Mouse (Mus musculus): ENCODE results near the gene 2810408A11Rik.

2810408A11Rik gene

GRCm38 (mm10) chr11:69900471-69901405 is at the start of gene 2810408A11Rik, which contains the start of gene Neurl4:
TSS of gene 2810408A11Rik (minus strand) at chr11:69900987.
TSS of gene Neurl4 (plus strand) at chr11:69901072.
- peak; percentile 93 to 95 for DNase-seq

GRCm38 (mm10) chr11:69948763-69949150 is 48.0 kb upstream of the 2810408A11Rik start:
- peak; percentile 86 to 94 for DNase-seq

GRCm38 (mm10) chr11:69948066-69948762 is 47.4 kb upstream of the 2810408A11Rik start, which contains the start of gene Slc2a4:
TSS of gene Slc2a4 (minus strand) at chr11:69948188.
- peak; percentile 90 to 92 for DNase-seq

- DNase-seq, result peak; percentile 51 to 60
These were observed 46.7 kb upstream of the 2810408A11Rik start for GRCm38 (mm10) chr11:69947337-69948065.

- DNase-seq, result no peak
These were observed 45.5 kb upstream of the 2810408A11Rik start for GRCm38 (mm10) chr11:69945997-69946891.

- no peak for DNase-seq
These were observed 44.4 kb upstream of the 2810408A11Rik start for GRCm38 (mm10) chr11:69945216-69945615.

- no peak for DNase-seq
These were observed 40.2 kb upstream of the 2810408A11Rik start for GRCm38 (mm10) chr11:69940962-69941361.

GRCm38 (mm10) chr11:69939731-69940130 is 38.9 kb upstream of the 2810408A11Rik start:
- DNase-seq, result no peak

- DNase-seq, result no peak
These were observed 38.4 kb upstream of the 2810408A11Rik start for GRCm38 (mm10) chr11:69939181-69939580.

- no peak for DNase-seq
These were observed 37.7 kb upstream of the 2810408A11Rik start for GRCm38 (mm10) chr11:69938401-69938979.

GRCm38 (mm10) chr11:69937834-69938233 is 37.0 kb upstream of the 2810408A11Rik start:
- peak in 1 of 2 experiments; percentile 50 for DNase-seq

- peak in 1 of 2 experiments; percentile 53 for DNase-seq
These were observed 36.6 kb upstream of the 2810408A11Rik start for GRCm38 (mm10) chr11:69937385-69937784.

- DNase-seq, result peak; percentile 49 to 71
These were observed 36.0 kb upstream of the 2810408A11Rik start for GRCm38 (mm10) chr11:69936714-69937347.

GRCm38 (mm10) chr11:69936156-69936555 is 35.4 kb upstream of the 2810408A11Rik start:
- DNase-seq, result peak; percentile 43 to 53

- peak; percentile 88 to 90 for DNase-seq
These were observed 34.5 kb upstream of the 2810408A11Rik start, which contains the start of gene Ybx2 for GRCm38 (mm10) chr11:69935137-69935879. TSS of gene Ybx2 (plus strand) at chr11:69935796.

GRCm38 (mm10) chr11:69934681-69935080 is 33.9 kb upstream of the 2810408A11Rik start:
- no peak for DNase-seq

GRCm38 (mm10) chr11:69934169-69934568 is 33.4 kb upstream of the 2810408A11Rik start:
- peak; percentile 81 to 91 for DNase-seq

GRCm38 (mm10) chr11:69933066-69933465 is 32.3 kb upstream of the 2810408A11Rik start:
- DNase-seq, result no peak

GRCm38 (mm10) chr11:69932254-69932653 is 31.5 kb upstream of the 2810408A11Rik start:
- DNase-seq, result no peak

GRCm38 (mm10) chr11:69931769-69932168 is 31.0 kb upstream of the 2810408A11Rik start:
- DNase-seq, result no peak
